Mouse (Mus musculus) liver, embryonic 14.5 days (tissue): ENCODE measurements at regions not wholly inside any gene's neighbourhood (a gene's known extent, or its start where the extent isn't known, plus 50 kb on each side); places are given as distances from the start of the nearest gene placed in this dataset.

ENCODE experiments used
- ATAC-seq: fragments of 200-750 bp; cut with Nextera tagmentation; 2 replicates; pipeline ENCODE4 v1.8.0; 2017; ENCODE audit warnings: moderate number of reproducible peaks, mild to moderate bottlenecking, moderate library complexity; ENCODE audit not compliant: insufficient read depth
- DNase-seq, 3 experiments: peaks; one replicate each; pipeline ENCODE4 v3.0.0-alpha.2; 2012 to 2013; ENCODE audit warnings: low read depth in 3 of 3, low spot score in 3 of 3
- H3K27ac ChIP-seq: fragments of 300-500 bp; sonication (generic); 2 replicates; pipeline ENCODE4 v1.5.1; 2014; ENCODE audit warnings: moderate library complexity, mild to moderate bottlenecking, control low read depth, inconsistent platforms
- H3K27me3 ChIP-seq: fragments of 300-500 bp; sonication (generic); 2 replicates; pipeline ENCODE4 v1.6.1; 2014; ENCODE audit warnings: mild to moderate bottlenecking, low read length, moderate library complexity; ENCODE audit not compliant: control insufficient read depth, insufficient read depth
- H3K36me3 ChIP-seq: fragments of 300-500 bp; sonication (generic); replicated peaks from 2 replicates; pipeline ENCODE4 v1.6.1; 2014; ENCODE audit warnings: low read depth; ENCODE audit not compliant: control insufficient read depth, insufficient read depth
- H3K4me1 ChIP-seq, 2 experiments: fragments of 200-500 bp in 1 of 2; fragments of 300-500 bp in 1 of 2; sonication (generic) in 1 of 2; replicated peaks; 2 replicates each; pipeline ENCODE4 v1.6.1; 2012 to 2014; ENCODE audit warnings: antibody characterized with exemption in 1 of 2, inconsistent platforms in 1 of 2, low read length in 1 of 2; ENCODE audit not compliant: control insufficient read depth in 2 of 2, insufficient read depth in 2 of 2
- H3K4me2 ChIP-seq: fragments of 300-500 bp; sonication (generic); 2 replicates; pipeline ENCODE4 v1.6.1; 2014; ENCODE audit warnings: low read depth, mild to moderate bottlenecking, control low read depth, moderate library complexity
- H3K4me3 ChIP-seq, 2 experiments: fragments of 200-500 bp in 1 of 2; fragments of 300-500 bp in 1 of 2; sonication (generic) in 1 of 2; 2 replicates each; pipeline ENCODE4 v1.5.1; 2012 to 2014; ENCODE audit warnings: low read depth in 2 of 2, low read length in 2 of 2, mild to moderate bottlenecking in 2 of 2, control low read depth in 1 of 2, inconsistent platforms in 1 of 2, moderate library complexity in 1 of 2; ENCODE audit not compliant: insufficient read depth in 1 of 2
- H3K9ac ChIP-seq: fragments of 300-500 bp; sonication (generic); replicated peaks from 2 replicates; pipeline ENCODE4 v1.6.1; 2014; ENCODE audit warnings: mild to moderate bottlenecking, control low read depth, moderate library complexity
- H3K9me3 ChIP-seq: fragments of 300-500 bp; sonication (generic); 2 replicates; pipeline ENCODE4 v1.6.1; 2016; ENCODE audit warnings: low read length, mixed read lengths; ENCODE audit not compliant: control insufficient read depth
- CTCF ChIP-seq: IDR thresholded peaks from 2 replicates; pipeline ENCODE4 v1.5.1; 2016; ENCODE audit warnings: antibody characterized with exemption, low read depth, control low read depth
- EP300 ChIP-seq: IDR thresholded peaks from 2 replicates; pipeline ENCODE4 v1.6.1; 2016; ENCODE audit warnings: antibody characterized with exemption, low read depth
- WGBS: fragments of 180-500 bp; shearing (Covaris S2); extraction: QIAGEN DNeasy Blood & Tissue Kit; methylation state at CpG from one replicate; pipeline ENCODE4 v1.1.7; 2014; ENCODE audit not compliant: insufficient replicate concordance; 5-methylcytosine and 5-hydroxymethylcytosine counted together

GRCm38 (mm10) chr3:118418981-118419380 lies 142.9 kb upstream of the Dpyd start:
- DNase-seq = no peak
- Histone ChIP-seq H3K9me3 (no peaks in the 10 kb centered on the region), H3K4me3 (no peak overlapping the region), H3K4me2 (no peak overlapping the region), H3K9ac (no peak overlapping the region), H3K27me3 (no peaks in the 10 kb centered on the region), H3K27ac (no peak overlapping the region), H3K36me3 (no peaks in the 10 kb centered on the region), H3K4me1 (no peaks in the 10 kb centered on the region)
- WGBS = 43% methylated on average over 3 of the region's 3 CpGs
- TF ChIP-seq CTCF (no peak), EP300 (no peak)
- no peak for ATAC-seq

GRCm38 (mm10) chr3:118421701-118422100 lies 140.2 kb upstream of the Dpyd start:
- DNase-seq (no peak), ATAC-seq (no peak)
- H3K27ac ChIP-seq = no peak overlapping the region
- H3K27me3 ChIP-seq = no peaks in the 10 kb centered on the region
- H3K9me3 ChIP-seq = no peaks in the 10 kb centered on the region
- no peak overlapping the region for H3K4me2 ChIP-seq
- no peaks in the 10 kb centered on the region for H3K4me1 ChIP-seq
- no peak overlapping the region for H3K4me3 ChIP-seq
- H3K9ac ChIP-seq = no peak overlapping the region
- WGBS = 33% methylated on average over 3 of the region's 3 CpGs
- no peak for TF ChIP-seq EP300
- TF ChIP-seq CTCF = no peak
- no peaks in the 10 kb centered on the region for H3K36me3 ChIP-seq

GRCm38 (mm10) chr3:118425748-118426147 lies 136.2 kb upstream of the Dpyd start:
- H3K36me3 ChIP-seq = no peaks in the 10 kb centered on the region
- no peak overlapping the region for H3K27ac ChIP-seq
- H3K4me3 ChIP-seq = no peak overlapping the region
- no peak overlapping the region; the same call in 1 of the 2 replicates for H3K4me2 ChIP-seq
- H3K9ac ChIP-seq = no peak overlapping the region
- TF ChIP-seq CTCF (peak; percentile 28), EP300 (no peak)
- H3K4me1 ChIP-seq = no peaks in the 10 kb centered on the region
- DNase-seq (no peak), ATAC-seq (no peak)
- peaks cover 7% of the 10 kb centered on the region for H3K27me3 ChIP-seq
- WGBS = 6% methylated on average over 19 of the region's 19 CpGs
- no peaks in the 10 kb centered on the region for H3K9me3 ChIP-seq

- 1% methylated on average over 5 of the region's 5 CpGs for WGBS
- ATAC-seq = no peak
- Histone ChIP-seq H3K4me3 (no peak overlapping the region), H3K36me3 (no peaks in the 10 kb centered on the region), H3K9me3 (no peaks in the 10 kb centered on the region), H3K27me3 (peaks cover 8% of the 10 kb centered on the region), H3K4me2 (no peak overlapping the region), H3K27ac (no peak overlapping the region), H3K4me1 (no peaks in the 10 kb centered on the region), H3K9ac (no peak overlapping the region)
- no peak for DNase-seq
- peak; percentile 57 for TF ChIP-seq CTCF
- TF ChIP-seq EP300 = no peak
Observed at GRCm38 (mm10) chr3:118428523-118428922, 133.4 kb upstream of the Dpyd start.

- DNase-seq (no peak), ATAC-seq (no peak)
- Histone ChIP-seq H3K9me3 (no peaks in the 10 kb centered on the region), H3K36me3 (no peaks in the 10 kb centered on the region), H3K4me1 (no peaks in the 10 kb centered on the region), H3K4me2 (no peak overlapping the region), H3K27ac (no peak overlapping the region), H3K9ac (no peak overlapping the region), H3K4me3 (no peak overlapping the region), H3K27me3 (peaks cover 12% of the 10 kb centered on the region)
- 10% methylated on average over 29 of the region's 29 CpGs for WGBS
- TF ChIP-seq CTCF (no peak), EP300 (no peak)
Observed at GRCm38 (mm10) chr3:118429825-118430630, 131.9 kb upstream of the Dpyd start.
